Mouse (Mus musculus) G1E (cell line): ENCODE data around the gene Npas3. TPM values are rescaled to one million over a fixed set of nuclear protein-coding genes. Genes with fewer than 3 reads are reported as not detected.

Experiments used
- ATAC-seq: 2 replicates; pipeline ENCODE4 v1.8.0; 2016; ENCODE audit warnings: mild to moderate bottlenecking; ENCODE audit not compliant: insufficient number of reproducible peaks, poor library complexity, low FRiP score, severe bottlenecking; ENCODE audit errors: extremely low read depth
- DNase-seq: peaks from one replicate; pipeline ENCODE4 v3.0.0; 2012; ENCODE audit warnings: low spot score
- H3K27me3 ChIP-seq: 2 replicates; pipeline ENCODE4 v1.6.1; 2012; ENCODE audit warnings: mild to moderate bottlenecking, low read length, inconsistent platforms; ENCODE audit not compliant: insufficient read depth
- H3K36me3 ChIP-seq: replicated peaks from 2 replicates; pipeline ENCODE3; 2012; ENCODE audit warnings: mild to moderate bottlenecking, inconsistent platforms
- H3K4me1 ChIP-seq: 2 replicates; pipeline ENCODE4 v1.6.1; 2012; ENCODE audit warnings: low read depth, low read length, inconsistent platforms, mixed read lengths; ENCODE audit not compliant: insufficient read depth
- H3K4me3 ChIP-seq: 2 replicates; pipeline ENCODE4 v1.5.1; 2012; ENCODE audit warnings: low read depth, mild to moderate bottlenecking, inconsistent platforms, low read length, moderate library complexity, mixed read lengths
- H3K9me3 ChIP-seq: replicated peaks from 2 replicates; pipeline ENCODE4 v1.6.1; 2012; ENCODE audit warnings: inconsistent platforms
- CTCF ChIP-seq: IDR thresholded peaks from 2 replicates; pipeline ENCODE4 v1.5.1; 2012; ENCODE audit warnings: low read depth, low read length, inconsistent platforms, mixed read lengths
- GATA1 ChIP-seq: IDR thresholded peaks from 2 replicates; pipeline ENCODE4 v1.6.1; 2012; ENCODE audit warnings: borderline replicate concordance, low read length, inconsistent platforms, mixed read lengths
- GATA2 ChIP-seq: IDR thresholded peaks from 2 replicates; pipeline ENCODE4 v1.6.1; 2012; ENCODE audit warnings: low read depth, low read length, inconsistent platforms, borderline replicate concordance
- POLR2AphosphoS5 ChIP-seq: IDR thresholded peaks from 2 replicates; pipeline ENCODE4 v1.6.1; 2012; ENCODE audit warnings: low read depth, low read length, inconsistent platforms; ENCODE audit not compliant: insufficient replicate concordance
- TAL1 ChIP-seq: conservative IDR thresholded peaks from 2 replicates; pipeline ENCODE4 v1.6.1; 2012; ENCODE audit warnings: low read depth, low read length, inconsistent platforms, mixed read lengths
- polyA plus RNA-seq: library from polyadenylated mRNA; stranded (reverse); fragments of >175 nt; gene quantifications from 2 replicates; pipeline ENCODE4 v1.2.3, GENCODE M21; 2012
- total RNA-seq, 2 experiments: library from RNA; stranded (forward) in 1 of 2; stranded (reverse) in 1 of 2; fragments of 200-1000 nt in 1 of 2; fragments of >200 nt in 1 of 2; fragmentation: Nextera tagmentation in 1 of 2; gene quantifications; 2 replicates each; pipeline ENCODE4 v1.2.3; 2014 to 2017

Gene Npas3
- total and polyA plus RNA-seq, 3 experiments = 0.11 TPM; not detected in 2

GRCm38 (mm10) chr12:53922153-53922552 is 673.7 kb downstream of the Npas3 start:
- H3K27me3 ChIP-seq = no peaks in the 10 kb centered on the region
- ATAC-seq (no peak), DNase-seq (no peak)
- TF ChIP-seq TAL1 = no peak
- no peak for TF ChIP-seq GATA2
- TF ChIP-seq GATA1 = no peak
- TF ChIP-seq CTCF = no peak
- TF ChIP-seq POLR2AphosphoS5 = no peak
- no peaks in the 10 kb centered on the region for H3K36me3 ChIP-seq
- H3K4me3 ChIP-seq = no peak overlapping the region
- peaks cover 54% of the 10 kb centered on the region for H3K9me3 ChIP-seq
- H3K4me1 ChIP-seq = no peaks in the 10 kb centered on the region

DNA sequence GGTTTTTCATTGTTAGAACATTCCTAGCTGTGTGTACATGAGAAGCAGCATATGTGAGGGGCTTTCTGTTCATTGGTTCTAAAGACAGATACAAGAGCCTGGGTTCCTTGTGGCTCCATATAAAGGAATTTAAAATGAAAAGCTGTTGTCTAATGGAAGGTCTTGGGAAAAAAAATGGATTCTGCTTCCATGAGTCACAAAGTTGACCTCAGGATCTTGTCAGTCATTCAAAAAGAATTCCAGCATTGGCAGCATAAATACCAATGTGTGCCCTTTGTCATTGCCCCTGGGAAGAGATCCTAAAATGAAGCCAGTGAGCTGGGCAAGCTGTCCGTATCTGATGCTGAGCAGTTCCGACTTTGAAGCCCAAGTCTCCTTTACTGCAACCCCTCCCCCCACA is 700.3 kb downstream of the Npas3 start:
- ATAC-seq = no peak
- no peak for DNase-seq
- Histone ChIP-seq H3K4me1 (no peaks in the 10 kb centered on the region), H3K9me3 (peaks cover 39% of the 10 kb centered on the region), H3K4me3 (no peak overlapping the region), H3K36me3 (no peaks in the 10 kb centered on the region), H3K27me3 (no peaks in the 10 kb centered on the region)
- TF ChIP-seq CTCF = no peak
- TF ChIP-seq POLR2AphosphoS5 = no peak
- no peak for TF ChIP-seq GATA2
- no peak for TF ChIP-seq TAL1
- TF ChIP-seq GATA1 = no peak

- Histone ChIP-seq H3K4me1 (no peaks in the 10 kb centered on the region), H3K36me3 (no peaks in the 10 kb centered on the region), H3K9me3 (peaks cover 39% of the 10 kb centered on the region), H3K4me3 (no peak overlapping the region), H3K27me3 (no peaks in the 10 kb centered on the region)
- ATAC-seq (no peak), DNase-seq (no peak)
- TF ChIP-seq CTCF (no peak), GATA2 (no peak)
These were observed 713.5 kb downstream of the Npas3 start for GRCm38 (mm10) chr12:53962004-53962403.

DNA sequence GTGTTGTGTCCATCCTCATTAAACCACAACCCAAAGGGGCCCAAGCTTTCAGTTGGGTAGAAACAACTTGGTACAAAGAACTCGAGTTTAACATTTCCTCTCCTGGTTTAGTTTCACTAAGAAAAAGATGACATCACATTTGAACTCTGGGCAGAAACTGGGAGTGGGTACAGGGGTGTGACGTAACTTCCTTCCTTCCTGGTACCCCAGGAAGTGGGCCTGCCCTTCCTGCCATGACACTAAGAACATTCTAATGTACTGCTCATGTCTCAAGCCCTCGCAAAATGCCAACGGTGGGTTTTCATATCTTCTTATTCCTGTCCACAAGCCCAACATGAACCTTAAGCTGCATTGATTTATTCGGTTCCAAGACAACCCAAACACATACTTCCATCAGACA is 715.1 kb downstream of the Npas3 start:
- Histone ChIP-seq H3K36me3 (no peaks in the 10 kb centered on the region), H3K4me3 (no peak overlapping the region), H3K9me3 (peaks cover 37% of the 10 kb centered on the region), H3K27me3 (no peaks in the 10 kb centered on the region), H3K4me1 (no peaks in the 10 kb centered on the region)
- DNase-seq (no peak), ATAC-seq (no peak)
- no peak for TF ChIP-seq GATA1
- TF ChIP-seq CTCF = no peak
- no peak for TF ChIP-seq POLR2AphosphoS5
- TF ChIP-seq GATA2 = no peak
- TF ChIP-seq TAL1 = no peak

GRCm38 (mm10) chr12:53969378-53970174 is 721.1 kb downstream of the Npas3 start:
- Histone ChIP-seq H3K4me3 (no peak overlapping the region), H3K36me3 (no peaks in the 10 kb centered on the region), H3K27me3 (no peaks in the 10 kb centered on the region), H3K4me1 (no peaks in the 10 kb centered on the region), H3K9me3 (peaks cover 53% of the 10 kb centered on the region)
- ATAC-seq (no peak), DNase-seq (no peak)
- TF ChIP-seq CTCF = no peak
- TF ChIP-seq GATA1 = no peak
- no peak for TF ChIP-seq TAL1
- no peak for TF ChIP-seq GATA2
- no peak for TF ChIP-seq POLR2AphosphoS5

- ATAC-seq (no peak), DNase-seq (no peak)
- Histone ChIP-seq H3K9me3 (peaks cover 55% of the 10 kb centered on the region), H3K4me1 (no peaks in the 10 kb centered on the region), H3K4me3 (no peak overlapping the region), H3K36me3 (no peaks in the 10 kb centered on the region), H3K27me3 (no peaks in the 10 kb centered on the region)
- TF ChIP-seq CTCF (no peak), GATA1 (no peak), GATA2 (no peak), POLR2AphosphoS5 (no peak), TAL1 (no peak)
These were observed 722.2 kb downstream of the Npas3 start for GRCm38 (mm10) chr12:53970721-53971120.

DNA sequence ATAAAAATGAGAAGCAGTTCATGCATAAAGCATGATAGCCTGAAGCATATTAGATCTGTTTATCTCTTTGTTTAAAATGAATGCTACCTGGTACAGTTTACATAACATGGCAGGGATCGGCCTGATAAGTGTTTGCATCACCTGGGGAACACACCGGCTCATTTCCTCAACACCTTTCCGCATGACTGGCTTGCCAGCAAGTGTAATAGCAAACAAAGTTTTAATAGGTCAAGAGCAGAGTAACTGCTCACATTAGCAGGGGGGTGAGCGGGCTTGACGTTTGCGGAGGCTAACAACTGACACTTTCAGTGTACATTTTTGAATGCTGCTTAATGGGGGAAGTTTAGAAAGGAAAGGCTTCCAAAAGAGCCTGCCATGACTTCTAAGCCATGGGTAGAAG is 724.9 kb downstream of the Npas3 start:
- no peak overlapping the region for H3K4me3 ChIP-seq
- no peaks in the 10 kb centered on the region for H3K36me3 ChIP-seq
- DNase-seq (no peak), ATAC-seq (no peak)
- TF ChIP-seq GATA2 = no peak
- peaks cover 69% of the 10 kb centered on the region for H3K9me3 ChIP-seq
- H3K27me3 ChIP-seq = no peaks in the 10 kb centered on the region
- no peaks in the 10 kb centered on the region for H3K4me1 ChIP-seq
